Mouse (Mus musculus) embryonic facial prominence, embryonic 11.5 days (tissue): ENCODE measurements around the gene Dock6. TPM values are rescaled to one million over a fixed set of nuclear protein-coding genes. Genes with fewer than 3 reads are reported as not detected.
A peak's percentile ranks its signal among the peaks of the same experiment; 100 is the strongest.

Source experiments
- ATAC-seq: fragments of 200-750 bp; cut with Nextera tagmentation; replicated peaks from 2 replicates; pipeline ENCODE4 v1.8.0; 2017; ENCODE audit warnings: low read depth; ENCODE audit not compliant: insufficient number of reproducible peaks, low FRiP score, low TSS enrichment
- DNase-seq: peaks from one replicate; pipeline ENCODE4 v3.0.0-alpha.2; 2015; ENCODE audit warnings: low spot score
- H3K27ac ChIP-seq: fragments of 300-500 bp; sonication (generic); replicated peaks from 2 replicates; pipeline ENCODE4 v1.5.1; 2014; ENCODE audit warnings: mild to moderate bottlenecking, low read depth, low read length, control low read depth
- H3K27me3 ChIP-seq: fragments of 300-500 bp; sonication (generic); 2 replicates; pipeline ENCODE4 v1.6.1; 2014; ENCODE audit warnings: mild to moderate bottlenecking, low read length, moderate library complexity, mixed read lengths; ENCODE audit not compliant: control insufficient read depth, insufficient read depth
- H3K36me3 ChIP-seq: fragments of 300-500 bp; sonication (generic); replicated peaks from 2 replicates; pipeline ENCODE4 v1.6.1; 2014; ENCODE audit warnings: low read depth, mild to moderate bottlenecking, low read length, moderate library complexity, mixed read lengths; ENCODE audit not compliant: control insufficient read depth, insufficient read depth
- H3K4me1 ChIP-seq: fragments of 300-500 bp; sonication (generic); 2 replicates; pipeline ENCODE4 v1.6.1; 2014; ENCODE audit warnings: low read length, mixed read lengths; ENCODE audit not compliant: control insufficient read depth, insufficient read depth
- H3K4me2 ChIP-seq: fragments of 300-500 bp; sonication (generic); 2 replicates; pipeline ENCODE4 v1.6.1; 2014; ENCODE audit warnings: low read depth, mild to moderate bottlenecking, control low read depth, low read length, moderate library complexity
- H3K4me3 ChIP-seq: fragments of 300-500 bp; sonication (generic); 2 replicates; pipeline ENCODE4 v1.5.1; 2014; ENCODE audit warnings: low read depth, low read length, control low read depth
- H3K9ac ChIP-seq: fragments of 300-500 bp; sonication (generic); replicated peaks from 2 replicates; pipeline ENCODE4 v1.6.1; 2014; ENCODE audit warnings: mild to moderate bottlenecking, control low read depth, low read length
- H3K9me3 ChIP-seq: fragments of 300-500 bp; sonication (generic); replicated peaks from 2 replicates; pipeline ENCODE4 v1.6.1; 2016; ENCODE audit warnings: mild to moderate bottlenecking, low read length, inconsistent platforms, mixed read lengths; ENCODE audit not compliant: control insufficient read depth
- WGBS: fragments of 180-500 bp; shearing (Covaris S2); extraction: QIAGEN DNeasy Blood & Tissue Kit; methylation state at CpG from one replicate; pipeline ENCODE4 v1.1.7; 2014; 5-methylcytosine and 5-hydroxymethylcytosine counted together
- polyA plus RNA-seq: library from polyadenylated mRNA; unstranded; fragments of >200 nt; fragmentation: Nextera tagmentation; extraction: Ambion mirVana; gene quantifications from 2 replicates; pipeline ENCODE4 v1.2.1, GENCODE M21; 2014

Dock6 gene
- polyA plus RNA-seq, 1 experiment from 2014 or later: 15.6 TPM

- Histone ChIP-seq H3K27me3 (no peaks in the 10 kb centered on the region), H3K4me2 (no peak overlapping the region), H3K9me3 (no peaks in the 10 kb centered on the region), H3K36me3 (no peaks in the 10 kb centered on the region), H3K27ac (no peak overlapping the region), H3K9ac (peak overlapping the region; percentile 32; the same call in 1 of the 2 replicates), H3K4me3 (no peak overlapping the region), H3K4me1 (no peaks in the 10 kb centered on the region)
- WGBS: 45% methylated on average over 13 of the region's 13 CpGs
- peak; percentile 89 for DNase-seq
- peak; percentile 81 for ATAC-seq
Observed at GRCm38 (mm10) chr9:21803986-21804644, 48.3 kb downstream of the Dock6 start.

GRCm38 (mm10) chr9:21801591-21801990, 50.8 kb downstream of the Dock6 start:
- H3K9me3 ChIP-seq: no peaks in the 10 kb centered on the region
- ATAC-seq (no peak), DNase-seq (no peak)
- H3K4me2 ChIP-seq: no peak overlapping the region
- no peaks in the 10 kb centered on the region for H3K36me3 ChIP-seq
- no peak overlapping the region for H3K27ac ChIP-seq
- WGBS: 94% methylated on average over 7 of the region's 7 CpGs
- no peak overlapping the region for H3K9ac ChIP-seq
- H3K4me1 ChIP-seq: peaks cover 4% of the 10 kb centered on the region
- no peaks in the 10 kb centered on the region for H3K27me3 ChIP-seq
- H3K4me3 ChIP-seq: no peak overlapping the region

GRCm38 (mm10) chr9:21801121-21801520, 51.3 kb downstream of the Dock6 start:
- WGBS: 78% methylated on average over 7 of the region's 7 CpGs
- no peak overlapping the region for H3K9ac ChIP-seq

GRCm38 (mm10) chr9:21799010-21799350, 53.5 kb downstream of the Dock6 start:
- peak overlapping the region; percentile 90; the same call in 1 of the 2 replicates for H3K9ac ChIP-seq
- no peak for DNase-seq
- H3K4me2 ChIP-seq: peak overlapping the region; percentile 75; the same call in 1 of the 2 replicates
- no peaks in the 10 kb centered on the region for H3K9me3 ChIP-seq
- no peak for ATAC-seq
- 0 out of 2 replicates have a peak overlapping the region, but pooled peaks have one; percentile 90 for H3K27ac ChIP-seq
- H3K4me3 ChIP-seq: peak overlapping the region; percentile 81
- 44% methylated on average over 3 of the region's 3 CpGs for WGBS
- peaks cover 12% of the 10 kb centered on the region for H3K4me1 ChIP-seq
- H3K36me3 ChIP-seq: peaks cover 6% of the 10 kb centered on the region
- H3K27me3 ChIP-seq: no peaks in the 10 kb centered on the region

More at GRCm38 (mm10) chr9:21801121-21801520, 51.3 kb downstream of the Dock6 start:
- Histone ChIP-seq H3K9me3 (no peaks in the 10 kb centered on the region), H3K27ac (no peak overlapping the region), H3K27me3 (no peaks in the 10 kb centered on the region), H3K36me3 (no peaks in the 10 kb centered on the region), H3K4me2 (no peak overlapping the region), H3K4me3 (no peak overlapping the region), H3K4me1 (peaks cover 9% of the 10 kb centered on the region)
- DNase-seq (no peak), ATAC-seq (no peak)

- peaks cover 8% of the 10 kb centered on the region for H3K36me3 ChIP-seq
- peak within 1 kb of the TSS; percentile 90 for H3K9ac ChIP-seq
- DNase-seq: peak; percentile 88
- H3K4me2 ChIP-seq: peak within 1 kb of the TSS; percentile 75
- WGBS: under 1% methylated on average over 45 of the region's 52 CpGs
- no peaks in the 10 kb centered on the region for H3K27me3 ChIP-seq
- peak within 1 kb of the TSS; percentile 81 for H3K4me3 ChIP-seq
- peak within 1 kb of the TSS; percentile 90 for H3K27ac ChIP-seq
- ATAC-seq: peak; percentile 82
- peaks cover 12% of the 10 kb centered on the region for H3K4me1 ChIP-seq
- no peaks in the 10 kb centered on the region for H3K9me3 ChIP-seq
Observed at GRCm38 (mm10) chr9:21798345-21799009, 54.0 kb downstream of the Dock6 start, which contains the start of gene Kank2. Gene Kank2 (minus strand): TSS chr9:21798744.

GRCm38 (mm10) chr9:21797921-21798344, 54.5 kb downstream of the Dock6 start:
- Histone ChIP-seq H3K4me1 (peaks cover 12% of the 10 kb centered on the region), H3K4me3 (peak overlapping the region; percentile 81)

GRCm38 (mm10) chr9:21796919-21797318, 55.5 kb downstream of the Dock6 start:
- ATAC-seq: no peak
- WGBS: 48% methylated on average over 3 of the region's 3 CpGs
- DNase-seq: no peak
- peaks cover 12% of the 10 kb centered on the region for H3K36me3 ChIP-seq
- peaks cover 12% of the 10 kb centered on the region for H3K4me1 ChIP-seq
- H3K27me3 ChIP-seq: no peaks in the 10 kb centered on the region
- no peak overlapping the region; the same call in 1 of the 2 replicates for H3K9ac ChIP-seq
- H3K4me2 ChIP-seq: peak overlapping the region; percentile 75
- no peaks in the 10 kb centered on the region for H3K9me3 ChIP-seq
- H3K27ac ChIP-seq: peak overlapping the region; percentile 62
- peak overlapping the region; percentile 81 for H3K4me3 ChIP-seq

More at GRCm38 (mm10) chr9:21797921-21798344, 54.5 kb downstream of the Dock6 start:
- Histone ChIP-seq H3K4me2 (peak overlapping the region; percentile 75), H3K27me3 (no peaks in the 10 kb centered on the region), H3K9ac (peak overlapping the region; percentile 90), H3K27ac (peak overlapping the region; percentile 90), H3K36me3 (peaks cover 8% of the 10 kb centered on the region), H3K9me3 (no peaks in the 10 kb centered on the region)
- peak; percentile 82 for DNase-seq
- WGBS: 0% methylated on average over 26 of the region's 26 CpGs
- ATAC-seq: peak; percentile 71

GRCm38 (mm10) chr9:21796259-21796658, 56.2 kb downstream of the Dock6 start:
- Histone ChIP-seq H3K4me3 (peak overlapping the region; percentile 14; the same call in 1 of the 2 replicates), H3K27ac (peak overlapping the region; percentile 29), H3K9ac (peak overlapping the region; percentile 39), H3K36me3 (peaks cover 12% of the 10 kb centered on the region), H3K27me3 (no peaks in the 10 kb centered on the region), H3K9me3 (no peaks in the 10 kb centered on the region), H3K4me1 (peaks cover 12% of the 10 kb centered on the region), H3K4me2 (peak overlapping the region; percentile 75)
- peak; percentile 30 for DNase-seq
- ATAC-seq: no peak
- 30% methylated on average over 3 of the region's 3 CpGs for WGBS
